Mouse (Mus musculus): Measurements from ENCODE around the gene Kcnk16.
"Not testable (repeated sequence)": the region's sequence is repeated elsewhere in the genome, so short reads cannot be mapped to it uniquely, and the experiment has no call there.

The Kcnk16 gene

GRCm38 (mm10) chr14:20269082-20269809 lies at the start of gene Kcnk16:
Gene Kcnk16, minus strand, starts transcription at chr14:20269199.
- in situ Hi-C loops (cut with MboI; ENCODE audit: low sequenced_read_pairs) = loop anchor here (10.0 kb wide), 1 partner anchor 164 kb away; no protein-coding TSS in a partner anchor

GRCm38 (mm10) chr14:20315137-20315536 lies 46.1 kb upstream of the Kcnk16 start:
- in situ Hi-C loops (cut with MboI; ENCODE audit: low sequenced_read_pairs) = loop anchor here (5.0 kb wide), 1 partner anchor 52 kb away; no protein-coding TSS in a partner anchor

GRCm38 (mm10) chr14:20305085-20305484 lies 36.1 kb upstream of the Kcnk16 start:
- in situ Hi-C loops (cut with MboI; ENCODE audit: low sequenced_read_pairs) = not testable (repeated sequence)

- in situ Hi-C loops (cut with MboI; ENCODE audit: low sequenced_read_pairs) = no loop called here
Measured at GRCm38 (mm10) chr14:20298131-20298530, 29.1 kb upstream of the Kcnk16 start.

GRCm38 (mm10) chr14:20297616-20298015 lies 28.6 kb upstream of the Kcnk16 start:
- in situ Hi-C loops (cut with MboI; ENCODE audit: low sequenced_read_pairs) = no loop called here

GRCm38 (mm10) chr14:20294947-20295346 lies 25.9 kb upstream of the Kcnk16 start:
- in situ Hi-C loops (cut with MboI; ENCODE audit: low sequenced_read_pairs) = no loop called here

GRCm38 (mm10) chr14:20294117-20294892 lies 25.3 kb upstream of the Kcnk16 start, which contains the start of gene Nudt13:
Gene Nudt13, plus strand, starts transcription at chr14:20294697.
- in situ Hi-C loops (cut with MboI; ENCODE audit: low sequenced_read_pairs) = no loop called here

GRCm38 (mm10) chr14:20291391-20291790 lies 22.4 kb upstream of the Kcnk16 start:
- in situ Hi-C loops (cut with MboI; ENCODE audit: low sequenced_read_pairs) = no loop called here

GRCm38 (mm10) chr14:20268421-20268820 lies 578 bp downstream of the Kcnk16 start:
- in situ Hi-C loops (cut with MboI; ENCODE audit: low sequenced_read_pairs) = loop anchor here (10.0 kb wide), 1 partner anchor 164 kb away; no protein-coding TSS in a partner anchor

- in situ Hi-C loops (cut with MboI; ENCODE audit: low sequenced_read_pairs) = loop anchor here (10.0 kb wide), 1 partner anchor 158 kb away; no protein-coding TSS in a partner anchor
Measured at GRCm38 (mm10) chr14:20262346-20262745, 6.7 kb downstream of the Kcnk16 start.

- in situ Hi-C loops (cut with MboI; ENCODE audit: low sequenced_read_pairs) = no loop called here
Measured at GRCm38 (mm10) chr14:20258185-20259113, 10.6 kb downstream of the Kcnk16 start.

GRCm38 (mm10) chr14:20250237-20251171 lies 18.5 kb downstream of the Kcnk16 start:
- in situ Hi-C loops (cut with MboI; ENCODE audit: low sequenced_read_pairs) = no loop called here

- in situ Hi-C loops (cut with MboI; ENCODE audit: low sequenced_read_pairs) = no loop called here
Measured at GRCm38 (mm10) chr14:20248001-20248400, 21.0 kb downstream of the Kcnk16 start.

- in situ Hi-C loops (cut with MboI; ENCODE audit: low sequenced_read_pairs) = no loop called here
Measured at GRCm38 (mm10) chr14:20246811-20247266, 22.2 kb downstream of the Kcnk16 start.

- in situ Hi-C loops (cut with MboI; ENCODE audit: low sequenced_read_pairs) = no loop called here
Measured at GRCm38 (mm10) chr14:20245861-20246260, 23.1 kb downstream of the Kcnk16 start.

GRCm38 (mm10) chr14:20245318-20245717 lies 23.7 kb downstream of the Kcnk16 start:
- in situ Hi-C loops (cut with MboI; ENCODE audit: low sequenced_read_pairs) = no loop called here

- in situ Hi-C loops (cut with MboI; ENCODE audit: low sequenced_read_pairs) = no loop called here
Measured at GRCm38 (mm10) chr14:20243158-20243557, 25.8 kb downstream of the Kcnk16 start.

- in situ Hi-C loops (cut with MboI; ENCODE audit: low sequenced_read_pairs) = no loop called here
Measured at GRCm38 (mm10) chr14:20242454-20242853, 26.5 kb downstream of the Kcnk16 start.

GRCm38 (mm10) chr14:20234403-20234802 lies 34.6 kb downstream of the Kcnk16 start:
- in situ Hi-C loops (cut with MboI; ENCODE audit: low sequenced_read_pairs) = no loop called here

Data from CH12F3 (cell line).